Mouse (Mus musculus) embryonic stem cell, embryonic (primary cell): ENCODE results near the gene Flt3.

ENCODE experiments used
- CTCF ChIA-PET, 4 experiments: fragments of 300-600 bp in 2 of 4; fragments of 350-600 bp in 2 of 4; sonication (Branson Sonifier 250); formaldehyde crosslinking; loops; one replicate each; lab custom pipeline; 2022; ENCODE audit warnings: inconsistent platforms in 2 of 4; lab: Charles Lee
- POLR2A ChIA-PET, 4 experiments: fragments of 300-600 bp in 2 of 4; fragments of 350-600 bp in 2 of 4; sonication (Branson Sonifier 250); formaldehyde crosslinking; loops; one replicate each; lab custom pipeline; 2022; ENCODE audit warnings: antibody characterized with exemption in 4 of 4, inconsistent platforms in 1 of 4; lab: Charles Lee

The Flt3 gene

DNA sequence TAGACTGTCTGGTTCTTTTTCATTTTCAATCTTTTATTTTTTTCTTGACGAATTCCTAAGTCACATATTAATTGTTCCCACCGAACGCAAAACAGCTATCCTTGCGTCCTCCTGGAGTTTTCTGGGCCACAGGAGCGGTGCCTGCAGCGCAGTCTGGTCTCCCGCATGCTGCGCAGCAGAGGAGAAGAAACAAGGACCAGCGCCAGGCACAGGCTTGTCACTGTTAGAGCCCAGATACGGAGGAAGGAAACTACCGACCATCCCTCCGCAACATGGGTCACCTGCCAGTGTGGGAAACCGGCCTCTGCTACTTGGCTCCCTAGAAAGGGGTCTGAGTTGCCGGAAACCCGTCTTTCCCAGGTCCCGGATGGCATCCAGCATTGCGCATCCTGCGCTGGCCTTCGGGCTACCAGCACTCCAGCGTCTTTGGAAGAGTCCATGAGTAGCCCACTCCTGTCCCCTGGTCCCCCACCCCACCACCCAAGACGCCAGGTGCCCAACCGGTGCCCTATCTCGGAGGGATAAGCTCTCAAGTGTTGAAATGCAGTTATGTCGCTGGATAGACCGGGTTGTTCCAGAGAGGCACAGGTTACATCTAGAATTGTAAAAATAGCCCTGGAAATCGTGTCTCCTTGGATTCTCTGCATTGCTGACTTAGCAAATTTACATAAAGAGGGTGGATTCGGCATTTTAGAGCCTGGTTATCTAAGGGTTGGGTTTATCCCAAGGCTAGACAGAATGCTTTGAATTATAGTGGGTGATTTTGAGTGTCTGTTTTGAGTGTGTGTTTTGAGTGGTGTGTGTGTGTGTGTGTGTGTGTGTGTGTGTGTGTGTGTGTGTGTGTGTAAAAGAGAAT lies 87.2 kb downstream of the Flt3 start:
- ChIA-PET CTCF (interaction anchor here (0.5 to 2.0 kb wide), 8 partner anchors 14 to 414 kb away, joined by 3 to 10 read pairs (median 4); no protein-coding TSS in a partner anchor), POLR2A (no interaction called here)

DNA sequence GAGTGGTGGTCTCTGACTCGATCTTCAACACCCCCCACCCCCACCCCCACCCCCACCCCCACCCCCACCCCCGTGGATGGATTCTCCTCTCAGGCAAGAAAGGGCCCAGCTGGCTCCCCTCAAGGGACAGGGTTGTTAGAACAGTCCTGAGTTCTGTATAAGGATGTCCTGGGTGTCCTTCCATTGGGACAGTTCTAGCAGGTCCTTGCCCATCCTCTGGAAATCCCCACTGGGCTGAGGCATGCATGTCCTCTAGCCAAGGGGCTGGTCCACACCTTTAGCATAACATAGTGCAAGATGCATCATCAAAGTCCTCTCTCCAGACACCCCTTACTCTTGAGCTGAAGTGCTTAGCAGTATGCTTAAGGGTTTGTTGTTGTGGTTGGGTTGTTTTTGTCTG lies 90.5 kb downstream of the Flt3 start:
- CTCF ChIA-PET: interaction anchor here in 3 of 4 experiments (0.6 to 3.5 kb wide), 7 partner anchors 9 to 393 kb away, joined by 3 to 22 read pairs (median 3); no protein-coding TSS in a partner anchor
- POLR2A ChIA-PET: no interaction called here

GRCm38 (mm10) chr5:147308451-147308850 lies 91.8 kb downstream of the Flt3 start:
- POLR2A ChIA-PET: interaction anchor here in 1 of 4 experiments (0.7 kb wide), 1 partner anchor 20 kb away, joined by 3 read pairs; no protein-coding TSS in a partner anchor
- CTCF ChIA-PET: interaction anchor here in 2 of 4 experiments (0.7 to 3.5 kb wide), 6 partner anchors 8 to 23 kb away, joined by 3 to 22 read pairs (median 4); no protein-coding TSS in a partner anchor

DNA sequence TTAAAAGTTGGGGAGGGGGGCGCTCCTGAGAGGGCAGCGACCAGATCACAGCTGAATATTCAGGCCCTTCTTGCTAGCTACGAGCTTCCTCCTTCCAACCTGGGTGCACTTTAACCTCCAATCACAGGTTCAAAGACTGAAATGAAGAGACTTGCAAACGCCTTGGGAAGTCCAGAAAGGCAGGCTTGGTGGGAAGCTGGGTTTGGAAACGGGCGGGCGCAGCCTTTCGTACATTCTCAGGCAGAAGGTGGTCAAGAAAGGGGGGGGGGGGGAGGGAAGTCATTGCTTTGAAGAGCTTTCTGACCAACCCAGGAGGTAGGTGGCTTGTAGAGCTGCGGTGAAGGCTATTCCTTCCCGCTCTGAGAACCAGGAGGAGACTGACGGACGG lies 92.9 kb downstream of the Flt3 start:
- ChIA-PET POLR2A (interaction anchor here in 3 of 4 experiments (0.6 to 1.9 kb wide), 9 partner anchors 9 to 91 kb away, joined by 3 to 5 read pairs (median 4); no protein-coding TSS in a partner anchor), CTCF (interaction anchor here in 3 of 4 experiments (0.6 to 3.7 kb wide), 17 partner anchors 8 to 1404 kb away, joined by 3 to 16 read pairs (median 4); no protein-coding TSS in a partner anchor)

- ChIA-PET CTCF (interaction anchor here in 3 of 4 experiments (0.7 to 3.7 kb wide), 18 partner anchors 8 to 400 kb away, joined by 3 to 16 read pairs (median 4); no protein-coding TSS in a partner anchor), POLR2A (interaction anchor here (0.6 to 1.9 kb wide), 13 partner anchors 8 to 91 kb away, joined by 3 to 5 read pairs (median 3); no protein-coding TSS in a partner anchor)
Observed at GRCm38 (mm10) chr5:147306638-147307397, 93.5 kb downstream of the Flt3 start, which contains the start of gene Cdx2. Gene Cdx2, minus strand, starts transcription at chr5:147307270.

DNA sequence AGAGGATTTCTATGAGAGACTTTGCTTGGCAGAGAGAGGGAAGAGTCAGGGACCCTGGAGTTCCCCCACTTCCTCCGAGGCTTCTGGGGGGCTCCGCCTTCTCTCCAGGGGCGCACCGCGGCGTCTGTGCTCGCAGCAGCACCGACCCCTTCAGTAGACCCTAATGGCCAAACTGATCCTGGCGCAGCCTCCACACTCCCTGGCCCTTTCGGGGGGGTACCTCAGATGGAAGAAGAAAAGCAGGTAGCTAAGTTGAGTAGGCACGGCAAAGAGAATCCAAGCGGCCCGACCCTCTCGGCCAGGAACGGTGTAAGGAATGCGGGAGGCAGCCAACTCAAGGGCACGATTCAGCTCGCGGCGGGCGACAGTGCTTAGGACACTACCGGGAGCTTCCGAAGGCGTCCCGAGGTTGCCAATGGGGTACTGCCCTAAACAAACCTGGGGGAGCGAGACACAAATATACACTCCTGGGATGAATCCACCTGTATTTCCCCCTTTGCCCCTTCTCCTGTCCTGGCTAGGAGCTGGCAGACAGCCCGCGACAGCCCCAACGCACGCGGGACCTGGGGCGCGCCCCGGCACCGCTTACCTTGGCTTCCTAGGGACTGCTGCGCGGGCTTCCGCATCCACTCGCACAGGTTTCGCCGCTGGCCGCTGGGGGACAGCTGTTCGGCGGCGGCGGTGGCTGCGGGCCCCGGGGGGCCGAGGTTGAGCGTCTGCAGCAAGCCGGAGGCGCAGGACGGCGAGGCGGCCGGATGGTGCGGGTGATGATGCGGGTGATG lies 94.2 kb downstream of the Flt3 start:
- POLR2A ChIA-PET: interaction anchor here in 3 of 4 experiments (0.6 to 1.9 kb wide), 10 partner anchors 8 to 472 kb away, joined by 3 to 5 read pairs (median 3); no protein-coding TSS in a partner anchor
- CTCF ChIA-PET: interaction anchor here in 3 of 4 experiments (0.6 to 3.7 kb wide), 14 partner anchors 7 to 514 kb away, joined by 3 to 16 read pairs (median 4); no protein-coding TSS in a partner anchor

DNA sequence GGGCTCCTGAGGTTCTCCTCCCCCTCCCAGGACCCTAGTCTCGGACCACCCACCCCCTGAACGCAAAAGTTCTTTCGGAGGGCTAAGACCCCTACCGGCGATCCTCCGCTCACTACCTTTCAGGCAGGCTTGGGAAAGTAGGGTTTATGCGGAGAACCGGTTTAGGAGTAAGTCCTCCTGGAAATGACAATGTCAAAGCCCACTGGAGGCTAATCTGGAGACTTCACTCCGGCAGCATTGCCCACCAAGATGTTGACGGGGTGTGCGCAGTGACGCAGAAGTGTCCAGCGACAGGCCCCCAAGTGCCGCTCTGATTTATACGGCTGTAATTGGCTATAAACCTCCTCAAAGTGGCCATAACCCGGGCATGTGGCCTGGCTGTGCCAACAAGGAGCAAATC lies 95.1 kb downstream of the Flt3 start:
- ChIA-PET POLR2A (interaction anchor here in 2 of 4 experiments (0.6 to 1.0 kb wide), 3 partner anchors 70 to 471 kb away, joined by 3 to 5 read pairs (median 3); no protein-coding TSS in a partner anchor), CTCF (interaction anchor here in 3 of 4 experiments (0.6 to 3.7 kb wide), 5 partner anchors 12 to 722 kb away, joined by 3 to 16 read pairs (median 5); no protein-coding TSS in a partner anchor)

- ChIA-PET POLR2A (interaction anchor here in 3 of 4 experiments (0.5 to 1.0 kb wide), 4 partner anchors 69 to 475 kb away, joined by 3 to 5 read pairs (median 3); no protein-coding TSS in a partner anchor), CTCF (interaction anchor here in 3 of 4 experiments (0.6 to 3.7 kb wide), 7 partner anchors 11 to 722 kb away, joined by 3 to 16 read pairs (median 4); no protein-coding TSS in a partner anchor)
Observed at GRCm38 (mm10) chr5:147304276-147305155, 95.8 kb downstream of the Flt3 start.

- POLR2A ChIA-PET: no interaction called here
- CTCF ChIA-PET: interaction anchor here in 3 of 4 experiments (0.6 to 1.6 kb wide), 3 partner anchors 10 to 363 kb away, joined by 3 to 5 read pairs (median 4); no protein-coding TSS in a partner anchor
Observed at GRCm38 (mm10) chr5:147302746-147303400, 97.4 kb downstream of the Flt3 start.

DNA sequence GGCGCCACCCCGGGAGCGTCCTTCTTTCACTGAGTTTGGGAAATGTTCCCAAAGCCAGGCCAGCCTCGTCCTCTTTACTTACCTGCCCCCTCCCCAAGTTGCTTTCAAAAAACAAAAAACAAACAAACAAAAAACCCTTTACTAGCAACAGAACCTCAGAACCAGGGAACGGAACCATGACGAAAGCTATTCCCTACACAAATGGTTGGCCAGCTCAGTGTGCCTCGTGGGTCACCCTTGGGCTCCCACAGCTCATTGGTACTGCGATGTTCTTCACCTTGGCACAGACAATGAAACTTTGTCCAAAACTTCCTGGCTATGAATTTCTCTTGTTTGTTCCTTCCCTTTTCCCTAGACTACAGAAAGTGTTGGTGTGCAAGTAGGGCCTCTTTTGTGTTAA lies 98.1 kb downstream of the Flt3 start:
- CTCF ChIA-PET: interaction anchor here in 2 of 4 experiments (0.6 to 1.6 kb wide), 2 partner anchors 55 to 363 kb away, joined by 3 to 4 read pairs; no protein-coding TSS in a partner anchor
- POLR2A ChIA-PET: no interaction called here

GRCm38 (mm10) chr5:147301781-147302070 lies 98.6 kb downstream of the Flt3 start:
- ChIA-PET CTCF (interaction anchor here in 1 of 4 experiments (1.6 to 3.0 kb wide), 2 partner anchors 8 to 362 kb away, joined by 4 to 22 read pairs; no protein-coding TSS in a partner anchor), POLR2A (no interaction called here)

DNA sequence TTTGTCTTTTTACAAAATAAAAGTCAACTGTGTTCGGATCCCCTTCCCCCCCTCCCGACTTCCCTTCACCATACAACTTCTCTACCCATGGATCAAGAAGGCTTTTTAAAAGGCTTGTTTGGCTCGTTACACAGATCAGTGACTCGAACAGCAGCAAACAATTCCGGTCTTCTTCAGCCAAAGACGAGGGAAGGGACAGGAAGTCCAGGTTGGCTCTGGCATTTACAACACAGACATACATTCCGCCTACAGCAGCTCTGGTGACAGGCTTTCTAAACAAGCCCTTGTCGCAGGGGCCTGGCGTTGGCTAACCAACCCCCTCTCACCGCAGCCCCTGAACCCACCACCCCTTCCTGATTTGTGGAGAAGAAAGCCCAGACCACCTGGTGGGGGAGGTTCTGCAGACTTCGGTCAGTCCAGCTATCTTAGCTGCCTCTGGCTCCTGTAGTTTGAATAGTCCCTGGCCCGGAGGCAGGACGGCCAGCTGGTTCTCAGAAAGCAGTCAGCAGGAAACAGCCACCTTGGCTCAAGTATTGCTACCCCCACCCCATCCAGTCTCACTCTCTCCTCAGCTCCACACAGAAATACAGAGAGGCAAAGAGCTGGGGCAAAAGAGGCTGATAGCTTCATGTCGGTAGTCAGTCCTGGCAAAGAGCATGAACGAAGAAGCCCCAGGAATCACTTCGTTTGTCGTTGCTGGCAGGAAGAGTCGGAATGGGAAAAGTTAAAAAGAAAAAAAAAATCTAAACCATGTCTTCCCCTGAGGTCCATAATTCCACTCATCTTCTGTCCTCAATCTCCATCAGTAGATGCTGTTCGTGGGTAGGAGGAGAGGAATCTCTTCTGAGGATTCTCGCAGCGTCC lies 99.1 kb downstream of the Flt3 start:
- CTCF ChIA-PET: interaction anchor here (0.6 to 3.0 kb wide), 10 partner anchors 9 to 361 kb away, joined by 3 to 30 read pairs (median 6); no protein-coding TSS in a partner anchor
- POLR2A ChIA-PET: interaction anchor here in 1 of 4 experiments (0.9 to 1.6 kb wide), 2 partner anchors 20 to 29 kb away, joined by 3 to 4 read pairs; no protein-coding TSS in a partner anchor

DNA sequence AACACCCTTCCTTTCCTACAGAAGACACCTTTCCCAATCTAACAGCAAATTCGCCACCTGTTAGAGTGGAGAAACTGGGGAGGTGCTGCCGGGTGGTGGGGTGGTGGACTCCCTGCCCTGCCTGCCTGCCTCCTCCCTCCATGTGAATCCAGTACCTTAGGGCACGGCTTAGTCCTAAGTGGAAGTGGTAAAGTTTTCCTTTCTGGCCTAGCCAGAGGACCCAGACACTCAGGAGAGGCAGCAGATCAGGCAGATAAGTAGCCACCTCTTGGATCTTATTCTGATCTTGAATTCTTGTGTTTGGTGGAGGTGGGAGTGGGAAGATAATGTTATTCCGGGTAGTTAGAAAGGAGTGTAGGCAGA lies 100.3 kb downstream of the Flt3 start:
- ChIA-PET CTCF (interaction anchor here (0.6 to 3.0 kb wide), 54 partner anchors 10 to 751 kb away, joined by 3 to 30 read pairs (median 5); partner anchors contain the start of gene Pdx1 (in 1 of the 4)), POLR2A (interaction anchor here in 2 of 4 experiments (0.6 to 1.7 kb wide), 7 partner anchors 18 to 463 kb away, joined by 3 to 6 read pairs (median 4); no protein-coding TSS in a partner anchor)

GRCm38 (mm10) chr5:147299255-147300000 lies 100.9 kb downstream of the Flt3 start:
- ChIA-PET CTCF (interaction anchor here (0.5 to 3.0 kb wide), 89 partner anchors 8 to 1014 kb away, joined by 3 to 30 read pairs (median 4); partner anchors contain the start of genes Cdx2 (in 3 of the 4) and Pdx1 (in 1 of the 4)), POLR2A (interaction anchor here in 2 of 4 experiments (0.6 to 1.7 kb wide), 12 partner anchors 11 to 603 kb away, joined by 3 to 7 read pairs (median 3); partner anchors contain the start of gene Polr1d (in 1 of the 2))
